Mouse (Mus musculus): Measurements from ENCODE around the gene Man1c1. TPM values are rescaled to one million over a fixed set of nuclear protein-coding genes. Genes with fewer than 3 reads are reported as not detected.

Man1c1 gene
- polyA plus RNA-seq, 1 experiment from 2014 or later = 4.1 TPM

GRCm38 (mm10) chr4:134594731-134595439 is 109.2 kb downstream of the Man1c1 start:
- H3K27ac ChIP-seq (ENCODE audit: low read depth, low read length) = no peak overlapping the region
- H3K4me1 ChIP-seq (replicated peaks; ENCODE audit: control insufficient read depth, insufficient read depth, low read length) = no peaks in the 10 kb centered on the region; the same call in 1 of the 2 replicates
- no peaks in the 10 kb centered on the region for H3K27me3 ChIP-seq (replicated peaks; ENCODE audit: control insufficient read depth, insufficient read depth, low read length)
- no peak overlapping the region for H3K4me2 ChIP-seq
- no peaks in the 10 kb centered on the region for H3K36me3 ChIP-seq (ENCODE audit: control insufficient read depth, insufficient read depth, low read length)
- H3K9ac ChIP-seq (ENCODE audit: low read depth, low read length) = no peak overlapping the region
- no peak overlapping the region for H3K4me3 ChIP-seq (ENCODE audit: low read depth, low read length)
- DNase-seq (ENCODE audit: low spot score) = no peak
- H3K9me3 ChIP-seq (ENCODE audit: control insufficient read depth, low read length) = no peaks in the 10 kb centered on the region
- 83% methylated on average over 10 of the region's 10 CpGs for WGBS
- ATAC-seq (replicated peaks; ENCODE audit: low FRiP score) = no peak

- no peak for ATAC-seq (replicated peaks; ENCODE audit: low FRiP score)
- Histone ChIP-seq H3K36me3 (ENCODE audit: control insufficient read depth, insufficient read depth, low read length) (0 out of 2 replicates have a peak, but pooled peaks cover 2% of the 10 kb centered on the region), H3K27ac (ENCODE audit: low read depth, low read length) (no peak overlapping the region), H3K4me1 (replicated peaks; ENCODE audit: control insufficient read depth, insufficient read depth, low read length) (peaks cover 4% of the 10 kb centered on the region), H3K4me2 (no peak overlapping the region), H3K9me3 (ENCODE audit: control insufficient read depth, low read length) (no peaks in the 10 kb centered on the region), H3K9ac (ENCODE audit: low read depth, low read length) (no peak overlapping the region), H3K27me3 (replicated peaks; ENCODE audit: control insufficient read depth, insufficient read depth, low read length) (no peaks in the 10 kb centered on the region), H3K4me3 (ENCODE audit: low read depth, low read length) (no peak overlapping the region)
- DNase-seq (ENCODE audit: low spot score) = no peak
- 64% methylated on average over 4 of the region's 4 CpGs for WGBS
These were observed 111.6 kb downstream of the Man1c1 start for GRCm38 (mm10) chr4:134592442-134592841.

GRCm38 (mm10) chr4:134591506-134592061 is 112.5 kb downstream of the Man1c1 start:
- ATAC-seq (replicated peaks; ENCODE audit: low FRiP score) (no peak), DNase-seq (ENCODE audit: low spot score) (no peak)
- Histone ChIP-seq H3K27me3 (replicated peaks; ENCODE audit: control insufficient read depth, insufficient read depth, low read length) (no peaks in the 10 kb centered on the region), H3K9ac (ENCODE audit: low read depth, low read length) (no peak overlapping the region), H3K4me2 (no peak overlapping the region), H3K27ac (ENCODE audit: low read depth, low read length) (no peak overlapping the region), H3K9me3 (ENCODE audit: control insufficient read depth, low read length) (no peaks in the 10 kb centered on the region), H3K4me1 (replicated peaks; ENCODE audit: control insufficient read depth, insufficient read depth, low read length) (peaks cover 4% of the 10 kb centered on the region), H3K4me3 (ENCODE audit: low read depth, low read length) (no peak overlapping the region), H3K36me3 (ENCODE audit: control insufficient read depth, insufficient read depth, low read length) (0 out of 2 replicates have a peak, but pooled peaks cover 2% of the 10 kb centered on the region)
- 80% methylated on average over 11 of the region's 11 CpGs for WGBS

- ATAC-seq (replicated peaks; ENCODE audit: low FRiP score) (no peak), DNase-seq (ENCODE audit: low spot score) (no peak)
- 0 out of 2 replicates have a peak, but pooled peaks cover 2% of the 10 kb centered on the region for H3K36me3 ChIP-seq (ENCODE audit: control insufficient read depth, insufficient read depth, low read length)
- H3K9ac ChIP-seq (ENCODE audit: low read depth, low read length) = no peak overlapping the region
- no peaks in the 10 kb centered on the region for H3K9me3 ChIP-seq (ENCODE audit: control insufficient read depth, low read length)
- H3K4me2 ChIP-seq = no peak overlapping the region
- 81% methylated on average over 10 of the region's 10 CpGs for WGBS
- H3K4me3 ChIP-seq (ENCODE audit: low read depth, low read length) = no peak overlapping the region
- peaks cover 4% of the 10 kb centered on the region for H3K4me1 ChIP-seq (replicated peaks; ENCODE audit: control insufficient read depth, insufficient read depth, low read length)
- no peaks in the 10 kb centered on the region for H3K27me3 ChIP-seq (replicated peaks; ENCODE audit: control insufficient read depth, insufficient read depth, low read length)
- H3K27ac ChIP-seq (ENCODE audit: low read depth, low read length) = no peak overlapping the region
These were observed 113.7 kb downstream of the Man1c1 start for GRCm38 (mm10) chr4:134590227-134590926.

GRCm38 (mm10) chr4:134589786-134590185 is 114.3 kb downstream of the Man1c1 start:
- H3K4me1 ChIP-seq (replicated peaks; ENCODE audit: control insufficient read depth, insufficient read depth, low read length) = peaks cover 4% of the 10 kb centered on the region

GRCm38 (mm10) chr4:134588951-134589350 is 115.1 kb downstream of the Man1c1 start:
- WGBS = 86% methylated on average over 5 of the region's 5 CpGs

More at GRCm38 (mm10) chr4:134589786-134590185, 114.3 kb downstream of the Man1c1 start:
- H3K27me3 ChIP-seq (replicated peaks; ENCODE audit: control insufficient read depth, insufficient read depth, low read length) = no peaks in the 10 kb centered on the region
- H3K9me3 ChIP-seq (ENCODE audit: control insufficient read depth, low read length) = no peaks in the 10 kb centered on the region
- 81% methylated on average over 9 of the region's 9 CpGs for WGBS
- ATAC-seq (replicated peaks; ENCODE audit: low FRiP score) = no peak
- H3K4me2 ChIP-seq = no peak overlapping the region
- 0 out of 2 replicates have a peak, but pooled peaks cover 2% of the 10 kb centered on the region for H3K36me3 ChIP-seq (ENCODE audit: control insufficient read depth, insufficient read depth, low read length)
- DNase-seq (ENCODE audit: low spot score) = no peak
- H3K27ac ChIP-seq (ENCODE audit: low read depth, low read length) = no peak overlapping the region
- no peak overlapping the region for H3K9ac ChIP-seq (ENCODE audit: low read depth, low read length)
- no peak overlapping the region for H3K4me3 ChIP-seq (ENCODE audit: low read depth, low read length)

GRCm38 (mm10) chr4:134588287-134588686 is 115.8 kb downstream of the Man1c1 start:
- Histone ChIP-seq H3K9ac (ENCODE audit: low read depth, low read length) (no peak overlapping the region), H3K4me1 (replicated peaks; ENCODE audit: control insufficient read depth, insufficient read depth, low read length) (peaks cover 4% of the 10 kb centered on the region), H3K27me3 (replicated peaks; ENCODE audit: control insufficient read depth, insufficient read depth, low read length) (no peaks in the 10 kb centered on the region), H3K36me3 (ENCODE audit: control insufficient read depth, insufficient read depth, low read length) (0 out of 2 replicates have a peak, but pooled peaks cover 2% of the 10 kb centered on the region), H3K4me2 (no peak overlapping the region), H3K9me3 (ENCODE audit: control insufficient read depth, low read length) (no peaks in the 10 kb centered on the region), H3K4me3 (ENCODE audit: low read depth, low read length) (no peak overlapping the region), H3K27ac (ENCODE audit: low read depth, low read length) (no peak overlapping the region)
- DNase-seq (ENCODE audit: low spot score) (no peak), ATAC-seq (replicated peaks; ENCODE audit: low FRiP score) (no peak)
- WGBS = 78% methylated on average over 9 of the region's 9 CpGs

More at GRCm38 (mm10) chr4:134588951-134589350, 115.1 kb downstream of the Man1c1 start:
- H3K9ac ChIP-seq (ENCODE audit: low read depth, low read length) = no peak overlapping the region
- peaks cover 4% of the 10 kb centered on the region for H3K4me1 ChIP-seq (replicated peaks; ENCODE audit: control insufficient read depth, insufficient read depth, low read length)
- no peaks in the 10 kb centered on the region for H3K27me3 ChIP-seq (replicated peaks; ENCODE audit: control insufficient read depth, insufficient read depth, low read length)
- no peak overlapping the region for H3K4me2 ChIP-seq
- DNase-seq (ENCODE audit: low spot score) (no peak), ATAC-seq (replicated peaks; ENCODE audit: low FRiP score) (no peak)
- no peak overlapping the region for H3K27ac ChIP-seq (ENCODE audit: low read depth, low read length)
- H3K4me3 ChIP-seq (ENCODE audit: low read depth, low read length) = no peak overlapping the region
- H3K9me3 ChIP-seq (ENCODE audit: control insufficient read depth, low read length) = no peaks in the 10 kb centered on the region
- H3K36me3 ChIP-seq (ENCODE audit: control insufficient read depth, insufficient read depth, low read length) = 0 out of 2 replicates have a peak, but pooled peaks cover 2% of the 10 kb centered on the region

GRCm38 (mm10) chr4:134587636-134588197 is 116.4 kb downstream of the Man1c1 start:
- 62% methylated on average over 11 of the region's 11 CpGs for WGBS
- Histone ChIP-seq H3K36me3 (ENCODE audit: control insufficient read depth, insufficient read depth, low read length) (0 out of 2 replicates have a peak, but pooled peaks cover 2% of the 10 kb centered on the region), H3K9ac (ENCODE audit: low read depth, low read length) (no peak overlapping the region), H3K27ac (ENCODE audit: low read depth, low read length) (no peak overlapping the region), H3K4me1 (replicated peaks; ENCODE audit: control insufficient read depth, insufficient read depth, low read length) (peaks cover 4% of the 10 kb centered on the region), H3K9me3 (ENCODE audit: control insufficient read depth, low read length) (no peaks in the 10 kb centered on the region), H3K4me3 (ENCODE audit: low read depth, low read length) (no peak overlapping the region), H3K27me3 (replicated peaks; ENCODE audit: control insufficient read depth, insufficient read depth, low read length) (no peaks in the 10 kb centered on the region), H3K4me2 (no peak overlapping the region)
- ATAC-seq (replicated peaks; ENCODE audit: low FRiP score) (no peak; the same call in 1 of the 2 replicates), DNase-seq (ENCODE audit: low spot score) (no peak)
